Mouse (Mus musculus): ENCODE measurements around the gene Epb41l4b.

DNA sequence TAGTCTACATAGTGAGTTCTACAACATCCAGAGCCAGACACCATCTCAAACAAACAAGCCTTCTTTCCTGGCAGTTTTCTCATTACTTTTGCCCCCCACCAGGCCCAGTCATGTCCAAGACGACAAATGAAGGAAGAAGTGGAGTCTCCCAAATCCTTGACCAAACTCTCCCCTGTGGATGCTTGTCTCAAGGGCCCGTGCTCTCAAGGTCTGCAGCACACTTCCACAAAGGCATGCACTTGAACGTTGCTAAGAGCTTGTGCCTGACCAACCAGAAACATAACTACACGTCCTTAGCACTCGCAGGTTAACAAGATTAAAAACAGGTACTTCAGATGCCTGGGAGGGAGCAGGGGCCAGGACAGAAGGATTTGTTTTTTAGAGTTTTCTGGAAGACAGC lies 75.4 kb downstream of the Epb41l4b start:
- TF ChIP-seq CTCF (IDR thresholded peaks at IDR 0.05; ENCODE audit: low read depth): no peak
- no peak for TF ChIP-seq EP300 (IDR thresholded peaks at IDR 0.05; ENCODE audit: low read depth)
